Mouse (Mus musculus) adrenal gland (tissue): ENCODE measurements around the gene Eif3b.

Experiments
- intact Hi-C: fragments of 180-260 bp; cut with DNase I; formaldehyde crosslinking; loops from one replicate; pipeline ENCODE4 v1.15.1; 2025
- long read RNA-seq, 2 experiments: library from polyadenylated mRNA; unstranded; transcript quantifications; one replicate each; pipeline ENCODE4 v2.0.0; 2020; ENCODE audit warnings: borderline replicate concordance in 1 of 2; ENCODE audit not compliant: insufficient replicate concordance in 1 of 2

Eif3b gene
- long read RNA-seq, experiment 1, transcript Eif3b-201 (19 exons, 2,945 nt): major isoform, 131 of 156 reads
- long read RNA-seq, experiment 1, partial matches to known transcripts: 18 of 156 reads
- long read RNA-seq, experiment 1, other reads (novel, unspliced or antisense): 7 of 156 reads
- long read RNA-seq, experiment 2, transcript Eif3b-201 (19 exons, 2,945 nt): major isoform, 130 of 171 reads
- long read RNA-seq, experiment 2, partial matches to known transcripts: 32 of 171 reads
- long read RNA-seq, experiment 2, other reads (novel, unspliced or antisense): 9 of 171 reads

DNA sequence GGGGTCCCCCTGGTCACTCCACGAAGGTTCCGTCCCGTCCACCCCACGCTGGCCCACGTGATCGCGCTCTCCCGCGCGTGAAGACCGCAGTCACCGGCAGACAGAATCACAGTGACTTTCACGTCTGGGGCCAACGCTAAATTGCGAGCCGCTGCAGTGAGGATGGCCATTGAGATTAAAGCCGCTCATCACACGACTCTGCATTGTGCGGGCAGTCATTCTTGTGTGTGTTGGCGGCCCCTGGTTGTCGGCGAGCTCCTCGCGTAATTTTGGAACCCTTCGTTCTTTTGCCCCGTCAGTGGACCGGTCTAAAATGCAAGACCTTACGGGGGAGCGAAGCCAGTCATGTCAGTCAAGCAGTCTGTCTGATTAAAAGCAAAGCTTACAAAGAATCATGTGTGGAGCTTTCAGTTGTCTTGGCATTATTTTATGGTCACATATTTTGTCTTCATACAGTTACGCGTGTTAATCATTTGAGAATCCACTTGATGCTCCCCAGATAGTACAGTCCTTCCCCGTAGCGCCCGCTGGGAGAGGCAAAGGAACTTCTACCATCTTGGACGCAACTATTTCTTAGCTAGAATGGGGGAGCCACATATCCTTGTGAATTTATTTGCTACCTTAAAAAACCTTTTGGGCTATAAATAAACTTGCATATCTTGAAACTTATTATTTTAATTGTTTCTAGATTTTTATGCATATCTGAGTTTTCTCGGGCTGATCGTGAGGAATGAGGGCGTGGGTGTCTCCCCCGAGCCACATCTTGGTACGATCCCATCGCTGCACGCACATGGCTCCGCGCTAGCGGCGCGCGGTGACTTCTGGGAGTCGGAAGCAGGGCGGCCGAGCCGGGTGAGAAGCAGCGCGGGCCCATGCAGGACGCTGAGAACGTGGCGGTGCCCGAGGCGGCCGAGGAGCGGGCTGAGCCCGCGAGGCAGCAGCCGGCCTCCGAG, at the start of gene Eif3b:
Eif3b (plus strand) TSS at position 840 of the 953 bp plus-strand sequence.
- intact Hi-C loops: no loop called here

GRCm38 (mm10) chr5:140369466-140369865, 49.7 kb upstream of the Eif3b start:
- intact Hi-C loops: no loop called here

DNA sequence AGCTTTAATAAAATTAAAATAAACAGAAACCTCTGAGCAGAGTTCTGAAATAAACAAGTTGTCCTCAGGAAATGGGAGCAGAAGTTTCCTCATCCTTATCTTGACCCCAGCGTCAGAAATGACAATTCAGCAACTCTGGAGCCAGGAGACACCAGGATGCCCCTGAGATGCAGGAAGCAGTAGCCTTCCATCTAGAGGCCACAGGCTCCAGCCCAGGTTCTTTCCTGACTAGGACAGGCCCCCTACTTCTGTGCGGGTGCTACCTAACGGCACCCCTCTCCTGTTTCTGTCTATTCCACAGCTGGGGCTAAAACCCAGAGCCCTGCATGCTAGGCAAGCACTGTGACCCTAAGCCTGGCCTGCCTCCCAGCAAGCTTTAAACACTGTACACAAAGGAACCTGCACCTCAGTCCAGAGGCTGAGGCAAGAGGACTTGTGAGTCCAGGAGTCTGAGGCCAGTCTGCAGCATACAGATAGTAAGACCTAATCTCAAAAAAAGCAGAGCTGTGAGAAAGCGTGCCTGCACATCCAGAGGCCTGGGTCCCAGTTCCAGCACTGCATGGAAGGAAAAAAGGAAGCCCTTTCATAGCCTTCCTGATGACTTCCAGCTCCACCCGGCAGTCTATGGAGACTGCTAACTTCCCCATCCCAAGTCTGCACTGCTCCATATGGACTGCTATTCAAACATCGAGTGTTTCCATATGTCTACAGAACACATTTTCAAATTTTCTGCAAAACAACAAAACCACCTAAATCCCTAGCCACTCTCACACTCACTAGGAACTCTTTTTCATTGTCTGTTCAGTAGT, 48.5 kb upstream of the Eif3b start:
- intact Hi-C loops: no loop called here

- intact Hi-C loops: no loop called here
These were observed 47.5 kb upstream of the Eif3b start for GRCm38 (mm10) chr5:140371671-140372070.

DNA sequence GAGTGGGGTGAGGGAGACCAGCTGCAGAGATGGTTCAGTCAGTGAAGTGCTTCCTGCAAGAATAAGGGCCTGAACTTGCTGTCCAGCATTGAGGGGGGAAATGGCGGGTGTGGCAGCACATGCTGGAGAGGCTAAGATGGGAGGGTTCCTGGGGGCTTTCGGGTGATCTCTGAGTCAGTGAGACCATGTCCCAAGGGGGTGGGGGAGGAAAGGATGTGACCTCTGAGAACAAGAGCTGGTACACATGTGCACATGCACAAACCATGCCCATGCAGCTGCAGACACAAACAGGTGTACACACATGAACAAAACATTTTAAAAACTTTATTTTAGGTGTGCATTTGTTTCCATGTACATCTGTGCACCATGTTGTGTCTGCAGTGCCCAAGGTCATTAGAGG, 45.4 kb upstream of the Eif3b start:
- intact Hi-C loops: no loop called here

- intact Hi-C loops: no loop called here
These were observed 44.9 kb upstream of the Eif3b start for GRCm38 (mm10) chr5:140374226-140374625.

DNA sequence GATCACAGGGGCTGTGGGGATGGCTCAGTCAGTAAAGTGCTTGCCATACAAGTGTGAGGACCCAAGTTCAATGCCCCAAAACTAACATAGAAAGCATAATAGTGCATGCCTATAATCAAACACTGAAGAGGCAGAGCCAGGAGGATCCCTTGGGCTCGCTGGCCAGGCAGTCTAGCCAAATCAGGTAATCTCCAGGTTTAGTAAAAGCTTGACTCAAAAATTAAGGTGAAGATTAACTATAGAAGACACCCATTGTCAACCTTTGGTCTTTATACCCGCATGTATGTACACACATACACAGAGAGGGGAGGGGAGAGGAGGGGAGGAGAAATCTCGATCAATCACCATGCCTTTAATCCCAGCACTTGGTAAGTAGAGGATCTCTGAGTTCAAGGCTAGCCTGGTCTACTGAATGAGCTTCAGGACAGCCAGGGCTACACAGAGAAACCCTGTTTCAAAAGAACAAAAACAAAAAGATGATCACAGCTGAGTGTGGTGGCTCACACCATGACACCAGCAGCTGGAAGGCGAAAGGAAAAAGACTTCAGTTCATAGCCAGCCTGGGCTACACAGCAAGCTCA, 43.8 kb upstream of the Eif3b start:
- intact Hi-C loops: no loop called here

GRCm38 (mm10) chr5:140378121-140378853, 40.8 kb upstream of the Eif3b start:
- intact Hi-C loops: no loop called here

- intact Hi-C loops: no loop called here
These were observed 39.8 kb upstream of the Eif3b start for GRCm38 (mm10) chr5:140379299-140379698.

DNA sequence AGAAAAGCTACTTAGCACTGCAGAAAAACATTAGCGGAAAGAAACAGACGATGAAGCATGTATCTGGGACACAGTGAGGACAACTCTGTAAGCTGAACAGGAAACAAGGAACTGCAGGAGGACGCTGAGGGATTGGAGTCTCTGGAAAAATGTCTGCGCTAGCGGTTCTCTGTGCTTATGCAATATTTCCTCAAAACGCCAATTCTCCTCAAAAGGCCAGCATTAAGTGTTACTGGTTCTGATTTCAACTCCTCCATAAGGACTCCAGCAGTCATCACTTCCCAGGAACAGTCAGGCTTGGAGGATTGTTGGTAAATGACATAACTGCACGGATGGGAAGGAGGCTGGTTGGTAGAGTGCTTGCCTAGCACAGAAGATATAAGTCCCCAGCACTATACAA, 38.0 kb upstream of the Eif3b start:
- intact Hi-C loops: no loop called here

GRCm38 (mm10) chr5:140382688-140383087, 36.4 kb upstream of the Eif3b start:
- intact Hi-C loops: no loop called here

GRCm38 (mm10) chr5:140383559-140383958, 35.6 kb upstream of the Eif3b start:
- intact Hi-C loops: no loop called here

- intact Hi-C loops: no loop called here
These were observed 34.7 kb upstream of the Eif3b start for GRCm38 (mm10) chr5:140384462-140384861.

GRCm38 (mm10) chr5:140387236-140387635, 31.9 kb upstream of the Eif3b start:
- intact Hi-C loops: no loop called here

DNA sequence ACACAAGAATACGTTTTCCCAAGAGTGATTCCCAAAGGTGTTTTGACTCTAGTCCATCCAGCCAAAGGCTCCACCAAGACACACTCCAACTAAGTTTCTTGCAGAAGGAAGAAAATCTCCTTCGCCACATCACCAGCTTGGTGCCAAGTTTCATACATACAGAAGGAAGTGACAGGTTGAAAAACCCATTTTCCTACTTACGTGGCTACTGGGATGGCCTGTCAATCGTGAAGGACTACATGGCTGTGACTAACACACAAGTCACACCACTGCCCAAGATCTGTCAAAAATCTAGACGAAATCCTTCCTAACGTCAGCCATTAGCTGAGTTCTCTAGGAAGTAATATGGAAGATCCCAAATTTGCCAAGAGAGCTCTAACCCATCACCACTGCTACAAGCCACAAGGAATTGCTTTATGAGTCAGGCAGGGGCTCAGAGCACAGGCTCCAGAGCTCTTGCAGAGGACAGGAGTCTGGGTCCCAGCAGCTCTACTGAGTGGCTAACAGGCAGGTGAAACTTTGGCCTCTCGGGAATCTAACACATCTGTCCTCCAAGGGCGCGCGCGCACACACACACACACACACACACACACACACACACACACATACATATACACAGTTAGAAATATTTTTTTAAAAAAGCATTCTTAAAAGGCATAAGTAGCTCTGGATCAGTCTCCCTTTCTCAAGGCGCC, 31.2 kb upstream of the Eif3b start:
- intact Hi-C loops: no loop called here

DNA sequence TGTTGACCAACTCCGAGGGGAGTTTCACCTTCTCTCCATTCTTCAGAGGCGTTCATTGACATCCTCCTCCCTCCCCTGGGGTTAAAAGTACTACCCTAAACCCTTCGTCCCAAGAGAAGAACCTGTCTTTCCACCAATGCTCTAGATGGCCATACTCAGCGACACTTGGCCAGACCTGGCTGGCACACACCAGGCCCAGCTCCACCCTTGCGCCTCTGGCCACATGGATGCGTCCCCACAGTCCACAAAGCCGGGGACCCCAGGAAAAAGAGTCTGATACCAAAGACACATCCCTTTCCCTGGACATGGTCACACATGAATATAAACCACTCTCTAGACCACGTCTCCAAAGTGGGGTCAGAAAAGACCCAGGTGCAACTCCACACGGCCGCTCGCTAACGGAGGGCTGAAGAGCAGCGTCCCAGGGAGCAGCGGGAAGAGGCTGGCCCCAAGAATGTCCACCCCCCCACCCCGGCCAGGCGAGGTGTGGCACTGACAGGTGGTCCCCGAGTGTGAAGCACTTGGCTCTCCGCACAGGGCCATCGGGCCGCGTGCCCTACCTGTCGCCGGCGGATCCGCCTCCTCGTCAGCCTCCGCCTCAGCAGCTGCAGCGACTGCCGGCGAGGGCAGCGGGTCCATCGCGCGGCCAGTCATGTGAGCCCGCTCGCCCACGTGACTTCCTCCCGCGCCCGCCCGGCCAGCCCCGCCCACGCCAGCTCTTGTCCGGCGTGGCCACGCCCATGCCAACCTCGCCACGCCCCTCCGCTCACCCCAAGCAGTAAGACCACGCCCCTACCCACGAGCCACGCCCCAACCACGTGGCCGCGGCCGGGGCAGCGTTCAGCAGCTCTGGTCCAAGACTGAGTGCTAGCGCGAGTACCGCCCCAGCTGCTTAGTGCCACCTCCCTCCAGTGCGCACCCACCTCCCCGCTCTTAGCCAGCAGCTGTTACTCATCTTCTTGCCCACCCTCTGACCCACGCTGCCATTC, 30.2 kb upstream of the Eif3b start, which contains the start of gene Snx8:
Snx8 (minus strand) TSS at position 675 of the 989 bp plus-strand sequence.
- intact Hi-C loops: no loop called here

GRCm38 (mm10) chr5:140389647-140390046, 29.5 kb upstream of the Eif3b start:
- intact Hi-C loops: loop anchor here (5.0 to 10.0 kb wide), 2 partner anchors 47 to 185 kb away; no protein-coding TSS in a partner anchor

- intact Hi-C loops: loop anchor here (5.0 to 10.0 kb wide), 2 partner anchors 49 to 187 kb away; no protein-coding TSS in a partner anchor
These were observed 27.7 kb upstream of the Eif3b start for GRCm38 (mm10) chr5:140391435-140391834.
